Mouse (Mus musculus): ENCODE results near the gene Rab43. TPM values are rescaled to one million over a fixed set of nuclear protein-coding genes. Genes with fewer than 3 reads are reported as not detected.
"Not testable (repeated sequence)": the region's sequence is repeated elsewhere in the genome, so short reads cannot be mapped to it uniquely, and the experiment has no call there.

The Rab43 gene
- total RNA-seq, 2 experiments from 2014 or later, result 10.7 to 11.1 TPM

DNA sequence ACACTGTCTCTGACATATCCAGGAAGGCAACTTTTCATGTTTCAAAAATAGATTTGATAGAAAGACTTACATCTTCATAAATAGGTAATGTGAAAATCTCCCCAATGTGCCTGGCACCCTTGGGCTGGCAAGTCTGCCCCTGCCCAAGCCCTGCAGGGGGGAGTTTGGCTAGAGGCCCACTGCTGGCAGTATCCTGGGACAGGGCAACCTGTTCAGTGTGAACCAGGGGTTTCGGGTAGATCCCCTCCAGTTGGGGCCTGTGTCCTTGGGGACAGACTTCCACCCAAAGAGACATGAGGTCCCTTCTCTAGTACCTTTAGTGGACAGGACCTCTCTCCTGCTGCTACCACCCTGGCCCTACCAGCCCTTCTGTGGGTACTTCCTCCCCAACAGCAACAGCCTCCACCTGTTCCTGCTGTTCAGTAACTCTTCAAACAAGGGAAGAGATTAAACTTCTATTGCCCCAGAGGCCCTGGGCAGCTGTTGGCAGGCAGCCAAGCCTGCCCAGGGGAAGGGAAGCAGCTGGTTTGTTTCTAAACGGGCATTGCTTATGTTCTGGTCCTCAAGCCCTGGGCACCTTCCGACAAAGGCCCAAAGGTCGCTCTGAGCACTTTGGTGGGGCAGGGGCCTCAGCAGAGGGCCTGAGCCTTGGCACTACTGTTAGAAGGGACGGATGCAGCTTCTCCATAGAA lies 22.9 kb downstream of the Rab43 start:
- intact Hi-C loops (cut with DNase I), result no loop called here
- no peak for DNase-seq

DNA sequence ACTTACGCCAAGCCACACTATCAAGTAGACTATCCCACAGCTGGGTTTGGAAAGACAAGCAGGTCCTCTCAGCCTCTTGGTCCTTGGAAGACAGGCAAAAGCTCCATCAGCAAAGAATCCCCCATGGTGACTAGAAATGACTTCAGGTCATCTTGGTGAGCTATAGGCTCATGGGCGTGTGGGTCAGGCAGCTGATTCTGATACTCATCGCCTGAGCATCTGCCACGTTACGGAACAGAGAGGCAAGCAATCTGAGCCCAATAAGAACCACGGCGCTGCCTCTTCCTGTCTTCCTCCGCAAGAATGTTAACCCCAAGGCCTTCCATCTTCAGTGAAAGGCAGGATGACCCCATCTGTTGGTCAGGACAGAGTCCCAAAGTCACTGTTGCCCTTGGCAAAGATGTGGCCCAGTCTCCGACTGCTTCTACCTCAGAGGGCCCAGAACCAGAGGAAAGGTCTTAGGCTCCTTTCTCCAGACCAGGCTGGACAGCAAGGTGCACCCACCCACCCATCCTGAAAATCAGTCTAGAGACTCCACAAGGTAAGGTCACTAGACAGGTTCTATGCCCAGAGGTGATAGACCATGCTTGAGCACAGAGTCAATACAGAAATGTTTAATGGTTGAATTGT lies 23.6 kb downstream of the Rab43 start:
- intact Hi-C loops (cut with DNase I), result no loop called here
- DNase-seq, result no peak

DNA sequence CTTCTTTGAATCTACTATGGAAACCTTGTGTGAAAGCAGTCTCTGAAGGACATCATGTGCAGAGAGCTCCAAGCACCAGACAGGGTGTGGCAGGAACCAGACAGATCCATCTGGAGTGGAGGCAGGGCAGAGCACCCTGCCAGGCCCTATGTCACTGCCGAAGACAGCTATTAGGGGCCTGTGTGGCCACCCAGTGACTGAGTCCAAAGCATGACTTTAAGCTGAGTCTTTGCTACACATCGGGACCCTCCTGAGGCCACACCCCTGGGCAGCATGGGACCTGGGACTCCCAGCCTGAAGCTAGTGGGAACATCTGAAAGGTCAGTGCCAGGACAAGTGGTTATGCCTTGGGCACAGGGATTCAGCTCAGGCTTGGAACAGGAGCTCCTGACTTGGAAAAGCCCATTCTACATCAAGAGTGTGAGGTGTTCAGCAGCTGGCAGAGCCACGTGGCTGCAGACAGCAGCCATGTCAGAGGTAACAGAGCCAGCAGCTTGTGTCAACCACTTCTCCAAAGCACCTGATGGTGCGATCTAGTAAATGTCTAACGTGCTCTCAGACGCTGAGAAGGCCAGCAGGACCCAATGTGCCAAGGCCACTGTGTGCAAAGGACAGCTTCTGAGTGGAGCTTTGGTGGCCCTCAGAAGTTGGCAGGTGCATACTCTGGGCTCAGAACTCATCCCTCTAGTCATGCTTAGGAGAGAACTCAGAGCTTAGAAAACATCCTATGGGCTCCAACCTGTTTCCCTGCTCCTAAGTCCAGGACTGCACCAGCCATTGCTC lies 24.7 kb downstream of the Rab43 start:
- intact Hi-C loops (cut with DNase I), result no loop called here
- DNase-seq, result no peak

DNA sequence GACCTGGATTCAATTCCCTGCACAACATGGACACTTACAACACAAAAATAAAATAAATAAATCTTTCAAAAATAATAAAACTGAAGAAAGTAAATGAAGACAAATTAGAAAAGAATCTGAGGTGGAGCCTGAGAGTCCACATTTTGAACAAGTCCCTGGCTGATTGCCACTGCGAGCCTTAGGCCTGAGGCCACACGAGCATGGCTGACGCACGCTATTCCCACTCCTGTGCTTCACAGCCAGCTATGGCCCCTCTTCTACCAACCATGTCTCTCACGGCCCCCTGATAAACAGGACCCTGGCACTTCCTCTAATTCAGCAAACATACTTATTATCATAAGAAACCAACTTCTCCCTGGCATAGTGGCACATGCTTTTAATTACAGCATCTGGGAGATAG lies 25.3 kb downstream of the Rab43 start:
- intact Hi-C loops (cut with DNase I), result no loop called here

DNA sequence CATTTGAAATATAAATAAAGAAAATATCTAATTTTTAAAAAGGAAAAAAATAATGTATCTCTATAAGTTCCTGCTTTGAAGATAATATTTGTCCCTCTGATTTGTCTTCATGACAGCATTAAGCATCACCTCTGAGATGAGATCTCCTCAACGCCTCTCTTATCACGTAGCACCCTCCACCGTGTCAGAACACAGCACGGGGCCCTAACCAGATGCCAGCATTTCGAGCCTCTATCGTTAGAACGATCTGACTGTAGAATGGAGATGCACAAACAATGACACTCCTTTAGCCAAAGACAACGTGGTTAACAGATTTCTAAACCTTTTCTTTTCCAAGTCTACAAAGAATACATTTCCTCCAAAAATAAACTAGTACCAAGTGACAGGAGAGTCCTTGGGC lies 27.9 kb downstream of the Rab43 start:
- DNase-seq, result no peak
- intact Hi-C loops (cut with DNase I), result no loop called here

More for the DNA sequence above, 25.3 kb downstream of the Rab43 start:
- DNase-seq, result no peak

DNA sequence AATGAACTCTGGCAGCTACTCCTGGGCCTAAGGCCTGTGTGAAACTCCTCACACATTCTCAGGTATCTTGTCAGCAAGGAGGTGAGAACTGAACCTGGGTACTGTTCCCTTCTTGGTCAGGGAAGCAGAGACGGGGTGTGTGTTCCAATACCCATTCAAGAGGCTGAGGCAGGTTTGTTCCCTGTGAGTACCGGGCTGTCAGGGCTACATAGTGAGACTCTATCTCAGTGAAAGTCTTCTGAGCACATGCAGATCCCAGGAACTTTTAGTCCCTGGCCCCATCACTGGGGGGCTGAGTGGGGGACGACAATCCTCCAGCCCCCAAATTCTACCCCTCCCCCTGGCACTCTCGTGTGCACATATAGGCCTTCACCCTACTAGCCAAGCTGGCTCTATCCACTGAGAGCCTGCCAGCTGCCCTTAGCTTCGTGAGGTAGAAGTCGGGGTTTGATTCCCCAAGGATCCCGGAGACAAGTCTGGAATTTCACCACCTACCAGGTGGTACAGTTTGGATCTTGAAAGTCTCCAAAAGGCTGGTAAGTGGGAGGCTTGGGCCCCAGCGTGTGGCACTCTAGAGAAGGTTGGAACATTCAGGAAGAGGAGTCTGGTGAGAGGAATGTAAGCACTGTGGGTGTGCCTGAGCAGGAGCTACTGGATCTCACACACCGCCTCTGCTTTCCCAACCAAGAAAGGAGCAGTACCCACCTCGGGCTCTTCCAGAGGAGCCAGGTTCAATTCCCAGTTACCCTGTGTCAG lies 31.2 kb downstream of the Rab43 start:
- intact Hi-C loops (cut with DNase I), result no loop called here
- no peak for DNase-seq

DNA sequence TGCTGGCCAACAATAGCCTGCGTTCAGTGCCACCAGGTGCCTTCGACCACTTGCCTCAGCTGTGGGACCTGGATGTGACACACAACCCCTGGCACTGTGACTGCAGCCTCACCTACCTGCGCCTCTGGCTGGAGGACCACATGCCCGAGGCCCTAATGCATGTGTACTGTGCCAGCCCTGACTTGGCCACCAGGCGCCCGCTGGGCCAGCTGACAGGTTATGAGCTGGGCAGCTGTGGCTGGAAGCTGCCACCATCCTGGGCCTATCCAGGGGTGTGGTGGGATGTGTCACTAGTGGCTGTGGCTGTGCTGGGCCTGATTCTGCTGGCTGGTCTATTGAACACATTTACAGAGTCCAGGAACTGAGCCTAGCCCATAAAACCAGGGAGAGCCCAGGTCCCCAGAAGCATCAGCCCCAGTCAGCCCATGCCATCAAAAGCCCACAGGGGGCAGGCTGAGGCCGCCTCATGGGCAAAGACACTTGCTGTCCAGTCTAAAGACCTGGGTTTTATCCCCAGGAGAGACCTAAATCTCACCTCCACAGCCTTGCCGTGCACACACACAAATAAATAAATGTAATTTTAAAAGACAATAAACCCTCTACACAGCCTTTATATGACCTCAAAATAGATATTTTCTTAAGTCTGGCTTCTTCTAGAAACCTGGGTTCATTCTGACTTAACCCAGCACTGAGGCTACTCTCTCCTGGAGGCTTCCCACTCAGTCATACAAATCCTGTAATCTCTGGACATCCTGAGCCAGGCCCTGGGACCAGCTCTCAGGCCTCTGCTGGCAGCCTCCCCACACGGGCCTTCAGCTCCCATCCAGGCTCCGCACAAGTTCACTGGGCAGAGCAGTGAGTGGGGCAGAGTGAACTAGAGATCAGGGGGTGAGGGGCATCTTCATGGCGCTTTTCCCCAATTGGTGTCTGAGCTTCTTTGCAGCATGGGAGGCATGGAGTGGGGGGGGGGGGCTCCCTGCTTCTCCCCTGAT lies 32.5 kb downstream of the Rab43 start:
- intact Hi-C loops (cut with DNase I), result no loop called here
- no peak for DNase-seq

DNA sequence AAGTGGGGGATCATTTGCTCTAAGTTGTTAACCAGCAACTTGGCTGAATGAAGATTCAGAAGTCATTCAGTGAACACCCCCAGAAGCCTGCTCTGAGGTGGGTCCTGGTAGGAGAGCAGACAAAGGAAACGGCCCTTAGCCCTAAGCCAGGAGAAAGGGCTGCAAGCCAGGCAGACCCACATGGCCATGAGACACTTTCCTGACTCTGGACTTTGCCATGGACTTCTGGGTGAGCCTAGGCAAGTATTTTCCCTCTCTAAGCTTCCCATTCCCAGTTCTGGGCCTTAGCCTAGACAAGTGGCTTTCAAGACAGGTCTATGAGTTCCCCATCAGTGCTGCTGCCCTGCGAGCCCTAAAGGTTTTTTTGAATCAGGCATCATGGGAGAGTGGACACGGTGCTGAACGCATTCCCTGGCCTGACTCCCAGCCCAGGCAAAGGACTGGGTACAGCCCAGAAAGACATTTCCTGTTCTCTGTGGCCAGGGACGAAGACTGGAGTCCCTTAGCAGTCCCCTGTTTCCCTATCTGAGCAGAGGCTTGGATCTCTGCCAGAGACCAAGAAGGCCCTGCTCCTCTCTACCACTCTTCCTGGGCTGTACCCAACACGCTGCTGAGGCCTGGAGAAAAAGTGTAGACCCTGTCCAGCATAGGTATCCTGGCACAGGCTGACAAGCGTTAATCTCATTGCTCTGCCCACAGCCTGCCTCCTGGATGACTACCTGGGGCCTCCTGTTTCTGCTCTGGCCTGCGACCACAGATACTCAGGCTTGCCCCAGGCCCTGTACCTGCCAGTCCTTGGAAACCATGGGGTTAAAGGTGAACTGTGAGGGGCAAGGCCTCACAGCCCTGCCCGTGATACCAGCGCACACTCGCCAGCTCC lies 33.4 kb downstream of the Rab43 start:
- intact Hi-C loops (cut with DNase I), result no loop called here
- no peak for DNase-seq

DNA sequence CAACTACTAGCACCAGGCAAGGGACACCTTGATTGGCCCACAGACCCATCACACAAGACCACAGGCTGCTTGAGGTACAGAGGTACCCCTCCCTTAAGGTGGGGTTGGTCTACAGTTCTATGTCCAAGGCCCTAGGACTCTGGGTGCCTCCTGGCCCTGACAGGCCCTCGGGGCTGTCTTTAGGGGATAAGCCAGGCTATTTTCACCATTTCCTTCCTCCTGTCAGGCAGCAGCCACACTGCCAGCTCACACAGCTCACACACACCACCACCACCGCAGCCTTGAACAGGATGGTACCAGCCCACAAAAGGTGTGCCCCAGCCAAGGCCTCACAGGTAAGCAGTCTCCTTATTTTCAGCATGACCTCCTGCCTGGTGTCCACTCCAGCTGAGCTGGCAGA lies 34.1 kb downstream of the Rab43 start, which contains the start of gene Gp9:
Gene Gp9 (plus strand): TSS at position 231 of the 400 bp plus-strand sequence.
- intact Hi-C loops (cut with DNase I), result no loop called here
- no peak for DNase-seq

DNA sequence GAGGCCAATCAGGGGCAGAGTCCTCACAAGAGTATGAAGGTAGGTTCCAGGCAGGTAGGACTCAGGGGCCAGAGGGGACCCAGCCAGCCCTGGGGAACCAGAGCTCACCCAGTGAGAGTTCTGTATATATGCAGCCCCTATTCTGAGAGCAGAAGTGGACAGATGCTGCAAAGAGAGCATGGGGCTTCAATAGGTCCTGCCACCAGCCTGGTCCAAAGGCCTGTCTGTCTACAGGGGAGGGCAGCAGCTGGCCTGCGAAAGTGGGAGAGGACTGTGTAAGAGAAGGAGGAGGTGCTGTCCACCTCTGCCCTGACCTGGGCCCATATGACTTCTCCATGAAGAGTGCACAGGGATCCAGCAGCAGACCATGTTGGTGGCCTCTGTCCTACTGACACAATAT lies 35.3 kb downstream of the Rab43 start:
- intact Hi-C loops (cut with DNase I), result no loop called here
- DNase-seq, result no peak

DNA sequence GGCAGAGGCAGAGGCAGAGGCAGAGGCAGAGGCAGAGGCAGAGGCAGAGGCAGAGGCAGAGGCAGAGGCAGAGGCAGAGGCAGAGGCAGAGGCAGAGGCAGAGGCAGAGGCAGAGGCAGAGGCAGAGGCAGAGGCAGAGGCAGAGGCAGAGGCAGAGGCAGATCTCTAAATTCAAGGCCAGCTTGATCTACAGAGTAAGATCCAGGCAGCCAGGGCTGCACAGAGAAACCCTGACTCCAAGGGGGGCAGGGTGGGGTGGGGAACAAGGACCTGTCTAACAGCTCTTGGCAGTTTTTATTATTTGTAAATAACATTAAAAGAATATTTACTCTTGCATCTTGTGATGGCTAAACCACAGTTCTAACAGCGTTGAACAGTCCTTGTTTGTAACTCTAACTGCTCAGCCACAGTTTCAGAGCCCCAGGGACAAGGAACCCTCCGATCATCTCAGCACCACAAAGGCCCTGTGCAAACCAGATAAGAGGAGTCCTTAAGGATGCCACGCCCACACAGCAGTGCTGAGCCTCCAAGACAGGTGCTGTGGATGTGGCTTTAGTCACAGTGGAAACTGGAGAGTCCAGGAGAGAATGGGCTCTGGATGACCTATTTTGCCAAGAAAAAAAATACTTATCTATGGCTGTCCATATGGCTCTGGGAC lies 36.2 kb downstream of the Rab43 start:
- intact Hi-C loops (cut with DNase I), result no loop called here
- no peak for DNase-seq

DNA sequence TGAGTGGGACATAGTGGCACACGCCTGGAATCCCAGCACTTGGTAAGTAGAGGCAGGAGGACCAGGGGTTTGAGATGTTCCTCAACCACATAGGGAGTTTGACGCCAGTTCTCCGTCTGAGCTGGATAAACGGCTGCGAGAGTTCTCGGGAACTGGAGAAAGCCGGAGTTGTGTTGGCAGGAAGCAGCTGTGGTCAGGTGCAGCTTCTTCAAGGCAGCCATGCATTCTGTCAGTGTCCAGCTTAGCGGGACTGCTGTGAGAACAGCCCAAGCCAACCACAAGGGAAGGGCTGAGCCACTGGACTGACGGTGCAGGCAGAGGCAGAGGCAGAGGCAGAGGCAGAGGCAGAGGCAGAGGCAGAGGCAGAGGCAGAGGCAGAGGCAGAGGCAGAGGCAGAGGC lies 37.1 kb downstream of the Rab43 start:
- intact Hi-C loops (cut with DNase I), result loop anchor here (5.0 kb wide), 1 partner anchor 73 kb away; no protein-coding TSS in a partner anchor
- DNase-seq, result no peak

DNA sequence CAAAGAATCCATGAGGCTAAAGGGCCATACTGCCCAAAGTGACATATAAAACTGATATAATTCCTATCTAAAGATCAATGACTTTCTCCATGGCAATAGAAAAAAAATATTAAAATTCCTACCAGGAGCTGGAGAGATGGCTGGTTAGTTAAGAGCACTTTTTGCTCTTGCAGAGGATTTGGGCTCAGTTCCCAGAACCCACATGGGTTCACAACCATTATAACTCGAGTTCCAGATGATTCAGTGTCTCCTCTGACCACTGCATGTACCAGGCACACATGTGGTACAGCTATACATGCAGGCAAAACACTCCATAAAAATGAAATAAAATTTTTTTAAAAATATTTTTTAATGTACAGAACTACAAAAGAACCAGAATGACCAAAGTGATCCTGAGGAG lies 37.5 kb downstream of the Rab43 start:
- intact Hi-C loops (cut with DNase I), result loop anchor here (5.0 kb wide), 1 partner anchor 72 kb away; no protein-coding TSS in a partner anchor
- no peak for DNase-seq

DNA sequence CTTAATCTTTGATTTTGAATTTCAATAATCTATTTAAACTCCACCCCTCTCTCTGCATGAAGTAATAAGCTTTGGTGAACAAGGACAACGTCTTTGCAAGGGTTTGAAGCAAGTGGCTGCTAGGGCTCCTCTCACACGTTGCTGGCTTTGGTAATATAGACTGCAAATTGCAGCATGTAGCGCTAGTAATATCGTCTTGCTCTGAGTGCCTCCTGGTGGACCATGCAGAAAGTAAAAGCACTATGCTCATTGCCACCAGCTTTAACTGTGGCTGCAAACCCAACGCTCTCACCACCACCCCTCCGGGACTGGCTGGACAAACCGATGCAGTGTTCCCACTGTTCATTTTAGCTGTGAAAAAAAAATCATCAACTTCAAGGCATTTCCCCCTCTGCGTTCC lies 41.3 kb downstream of the Rab43 start:
- intact Hi-C loops (cut with DNase I), result loop anchor here (5.0 kb wide), 1 partner anchor 68 kb away; no protein-coding TSS in a partner anchor
- DNase-seq, result no peak

DNA sequence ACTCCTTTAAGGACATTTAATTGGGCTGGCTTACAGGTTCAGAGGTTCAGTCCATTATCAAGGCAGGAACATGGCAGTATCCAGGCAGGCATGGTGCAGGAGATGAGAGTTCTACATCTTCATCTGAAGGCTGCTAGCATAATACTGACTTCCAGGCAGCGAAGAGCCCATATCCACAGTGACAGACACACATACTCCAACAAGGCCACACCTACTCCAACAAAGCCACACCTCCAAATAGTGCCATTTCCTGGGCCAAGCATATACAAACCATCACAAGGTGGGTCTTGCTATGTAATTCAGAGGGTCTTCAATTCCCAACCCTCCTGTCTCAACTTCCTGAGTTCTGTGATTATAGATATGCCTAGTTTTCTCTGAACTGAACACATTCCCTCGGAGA lies 47.7 kb downstream of the Rab43 start:
- intact Hi-C loops (cut with DNase I), result loop anchor here (5.0 kb wide), 3 partner anchors 73 to 233 kb away; partner anchors contain the start of genes Copg1, Gm45140 and Isy1
- DNase-seq, result not testable (repeated sequence)

DNA sequence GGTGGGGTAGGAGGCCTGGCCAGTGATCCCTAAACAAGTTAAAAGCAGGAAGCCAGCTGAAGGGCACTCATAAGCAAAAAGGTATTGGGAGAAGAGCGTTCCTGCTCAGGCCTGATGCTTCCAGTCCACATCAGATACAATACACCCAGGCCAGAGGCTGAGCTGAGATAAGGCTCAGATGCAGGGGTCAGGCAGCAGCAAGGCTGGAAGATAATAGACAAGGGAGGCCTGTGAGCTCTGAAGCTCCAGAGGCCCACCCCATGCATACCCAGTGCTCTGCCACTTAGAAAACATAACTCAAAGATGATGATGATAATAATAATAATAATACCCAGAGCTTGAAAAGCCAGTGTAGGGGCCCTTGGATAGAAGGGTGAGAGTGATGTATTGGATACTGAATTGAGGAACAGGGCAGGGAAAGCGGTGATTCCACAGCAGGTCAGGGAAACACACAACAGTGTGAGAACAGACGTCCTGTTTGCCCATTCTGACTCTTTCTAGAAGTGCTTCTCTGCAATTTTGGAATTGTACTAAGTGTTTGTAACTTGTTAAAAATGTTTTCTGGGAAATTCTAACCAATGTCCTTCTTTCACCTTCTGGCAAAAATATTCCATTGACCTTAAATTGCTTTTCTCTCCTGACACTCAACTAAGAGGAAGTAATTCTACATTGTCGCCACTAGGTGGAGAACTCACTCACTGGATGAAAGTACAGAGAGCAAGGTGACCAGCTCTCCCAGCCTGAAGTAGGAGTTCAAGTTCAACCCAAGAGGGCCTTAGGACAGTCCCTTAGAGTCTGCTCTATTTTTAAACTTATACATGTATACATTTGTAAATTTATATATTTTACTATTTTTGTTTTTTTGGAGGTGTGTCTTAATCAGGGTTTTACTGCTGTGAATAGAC lies 48.3 kb downstream of the Rab43 start:
- intact Hi-C loops (cut with DNase I), result loop anchor here (5.0 kb wide), 3 partner anchors 74 to 234 kb away; partner anchors contain the start of genes Copg1, Gm45140 and Isy1
- no peak for DNase-seq

DNA sequence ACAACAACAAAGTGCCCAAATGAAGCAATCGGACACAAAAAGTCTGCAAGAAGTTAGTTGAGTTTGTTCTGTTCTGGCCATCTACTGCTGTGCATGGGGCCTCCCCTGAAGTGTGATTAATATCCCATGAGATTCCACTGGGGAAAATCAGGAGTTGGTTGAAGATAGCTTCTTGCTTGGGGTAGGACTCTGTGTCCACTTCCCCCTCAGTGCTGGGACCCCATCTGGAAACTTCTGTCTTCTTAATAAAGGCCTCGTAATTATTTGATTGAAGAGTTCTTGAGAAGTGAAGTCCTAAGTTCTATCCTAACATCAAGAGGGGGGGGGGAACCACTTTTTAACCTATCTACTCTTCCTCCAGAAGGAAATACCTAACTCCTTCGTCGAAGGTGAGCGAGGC lies 49.8 kb downstream of the Rab43 start:
- intact Hi-C loops (cut with DNase I), result loop anchor here (5.0 kb wide), 3 partner anchors 75 to 235 kb away; partner anchors contain the start of genes Copg1, Gm45140 and Isy1
- DNase-seq, result no peak

All from heart, postnatal 36 days (tissue).